Mouse (Mus musculus): Measurements from ENCODE around the gene Adk. TPM values are rescaled to one million over a fixed set of nuclear protein-coding genes. Genes with fewer than 3 reads are reported as not detected.

The Adk gene
- 257 and 273 TPM in 2 replicates for polyA plus RNA-seq (2016; fragmentation: Nextera tagmentation; extraction: Ambion mirVana)

DNA sequence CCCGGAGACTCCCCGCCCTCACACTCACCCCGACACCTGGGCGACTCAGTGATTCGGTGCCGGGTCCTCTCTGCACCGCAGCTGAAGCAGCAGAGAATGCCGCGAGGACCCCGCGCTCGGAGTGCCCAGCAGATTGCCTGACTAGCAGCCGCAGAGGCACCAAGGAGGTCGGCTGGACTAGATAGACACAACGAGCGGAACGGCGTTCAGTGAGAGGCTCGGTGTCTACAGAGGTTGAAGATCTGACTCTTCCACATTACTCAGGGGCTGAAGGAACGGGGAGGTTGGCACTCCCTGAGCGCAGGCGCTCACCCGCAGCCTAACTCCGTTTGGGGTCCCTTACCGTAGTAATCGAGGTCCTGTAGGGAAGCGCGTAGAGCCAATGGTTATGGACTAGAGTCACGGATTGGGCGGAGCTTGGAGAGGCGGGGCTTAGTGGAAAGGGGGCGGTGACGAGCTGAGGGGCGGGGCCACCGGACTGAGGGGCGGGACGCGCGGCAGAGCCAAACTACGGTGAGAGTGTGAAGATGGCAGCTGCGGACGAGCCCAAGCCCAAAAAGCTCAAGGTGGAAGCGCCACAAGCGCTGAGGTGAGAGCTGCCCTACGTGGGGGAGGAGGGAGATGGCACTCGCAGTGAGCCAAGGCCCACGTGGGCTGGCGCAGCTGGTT is at the start of gene Adk, which contains the start of gene Ap3m1:
Gene Adk, plus strand, starts transcription at position 463 of the 669 bp plus-strand sequence.
Gene Ap3m1, minus strand, starts transcription at position 397 of the 669 bp plus-strand sequence.
- H3K4me1 ChIP-seq (replicated peaks), result peaks cover 19% of the 10 kb centered on the region
- peak within 1 kb of the TSS; percentile 81 for H3K9ac ChIP-seq
- peak within 1 kb of the TSS; percentile 76 for H3K4me2 ChIP-seq
- H3K27ac ChIP-seq (ENCODE audit: poor library complexity, severe bottlenecking), result peak within 1 kb of the TSS; percentile 83
- under 1% methylated on average over 48 of the region's 48 CpGs for WGBS
- H3K27me3 ChIP-seq (replicated peaks), result no peaks in the 10 kb centered on the region
- peak within 1 kb of the TSS; percentile 82 for H3K4me3 ChIP-seq
- no peaks in the 10 kb centered on the region for H3K9me3 ChIP-seq (replicated peaks)
- ATAC-seq (ENCODE audit: insufficient number of reproducible peaks, low FRiP score), result peak; percentile 97
- peaks cover 5% of the 10 kb centered on the region; the same call in 1 of the 2 replicates for H3K36me3 ChIP-seq

DNA sequence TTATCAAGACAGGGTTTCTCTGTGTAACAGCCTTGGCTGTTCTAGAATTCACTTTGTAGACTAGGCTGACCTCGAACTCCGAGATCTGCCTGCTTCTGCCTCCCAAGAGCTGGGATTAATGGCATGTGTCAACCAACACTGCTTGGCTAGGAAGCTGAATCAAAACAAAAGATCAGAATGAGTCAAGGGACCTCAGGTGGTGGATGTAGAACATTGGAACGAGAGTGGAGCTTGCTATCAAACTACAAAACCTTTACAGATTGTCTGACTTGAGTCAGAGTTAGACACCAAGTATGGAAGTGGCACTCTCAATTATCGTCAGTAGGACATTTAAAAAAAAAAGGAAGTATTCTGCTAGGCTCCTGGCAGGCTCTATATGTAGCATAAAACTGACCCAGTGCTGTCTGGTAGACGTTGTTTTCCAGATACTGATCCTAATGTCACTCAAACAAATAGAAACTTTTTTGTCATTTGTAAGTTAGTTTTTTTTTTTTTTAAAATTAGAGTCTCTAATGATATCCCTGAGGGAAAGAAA is 38.5 kb upstream of the Adk start:
- Histone ChIP-seq H3K9me3 (replicated peaks) (no peaks in the 10 kb centered on the region), H3K27me3 (replicated peaks) (no peaks in the 10 kb centered on the region), H3K36me3 (peaks cover 76% of the 10 kb centered on the region), H3K4me1 (replicated peaks) (no peaks in the 10 kb centered on the region), H3K4me2 (no peak overlapping the region), H3K4me3 (no peak overlapping the region), H3K27ac (ENCODE audit: poor library complexity, severe bottlenecking) (no peak overlapping the region), H3K9ac (no peak overlapping the region)
- WGBS, result 80% methylated on average over 5 of the region's 5 CpGs
- ATAC-seq (ENCODE audit: insufficient number of reproducible peaks, low FRiP score), result no peak

DNA sequence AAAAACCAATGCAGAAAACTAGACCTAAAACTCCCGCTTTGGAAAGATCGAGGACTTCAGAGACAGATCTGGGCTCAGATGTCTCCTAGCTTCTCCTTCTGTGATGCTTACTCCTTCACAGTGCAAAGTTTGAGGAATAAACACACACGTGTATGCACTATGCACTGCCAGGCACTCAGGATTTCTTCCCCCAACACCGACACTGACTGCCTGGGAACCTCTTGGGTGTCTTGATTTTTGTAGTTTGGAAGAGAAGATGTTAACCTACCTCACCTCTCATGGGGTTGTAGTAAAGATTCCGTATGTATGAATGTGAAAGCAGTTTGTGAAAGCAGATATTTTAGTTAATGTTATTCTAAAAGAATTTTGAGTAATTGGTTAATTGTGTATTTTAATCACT is 34.5 kb upstream of the Adk start:
- ATAC-seq (ENCODE audit: insufficient number of reproducible peaks, low FRiP score), result no peak
- H3K27ac ChIP-seq (ENCODE audit: poor library complexity, severe bottlenecking), result no peak overlapping the region
- H3K4me2 ChIP-seq, result no peak overlapping the region
- H3K9me3 ChIP-seq (replicated peaks), result no peaks in the 10 kb centered on the region
- H3K9ac ChIP-seq, result no peak overlapping the region
- WGBS, result 86% methylated on average over 5 of the region's 5 CpGs
- no peaks in the 10 kb centered on the region for H3K27me3 ChIP-seq (replicated peaks)
- peaks cover 83% of the 10 kb centered on the region for H3K36me3 ChIP-seq
- H3K4me3 ChIP-seq, result no peak overlapping the region
- no peaks in the 10 kb centered on the region; the same call in 1 of the 2 replicates for H3K4me1 ChIP-seq (replicated peaks)

DNA sequence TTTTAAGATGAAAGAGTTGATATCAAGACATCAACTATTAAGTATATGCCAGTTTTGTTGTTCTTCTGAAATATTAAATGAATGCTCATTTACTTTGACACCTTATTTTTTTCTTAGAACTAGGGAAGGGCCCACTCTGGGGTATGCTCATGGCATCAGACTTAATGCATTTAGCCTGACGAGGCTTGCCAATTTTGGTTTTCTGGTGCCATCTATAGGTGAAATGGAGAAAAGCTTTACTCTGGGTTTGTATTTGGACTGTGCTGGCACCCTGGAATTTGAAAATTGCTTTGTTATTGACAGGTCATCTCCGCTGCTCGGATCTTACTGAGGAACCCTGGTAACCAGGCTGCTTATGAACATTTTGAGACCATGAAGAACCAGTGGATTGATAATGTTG is 33.4 kb upstream of the Adk start:
- no peaks in the 10 kb centered on the region for H3K9me3 ChIP-seq (replicated peaks)
- no peaks in the 10 kb centered on the region; the same call in 1 of the 2 replicates for H3K4me1 ChIP-seq (replicated peaks)
- no peak overlapping the region for H3K4me2 ChIP-seq
- ATAC-seq (ENCODE audit: insufficient number of reproducible peaks, low FRiP score), result 0 out of 2 replicates have a peak, but pooled peaks have one; percentile 36
- H3K27ac ChIP-seq (ENCODE audit: poor library complexity, severe bottlenecking), result no peak overlapping the region
- H3K27me3 ChIP-seq (replicated peaks), result no peaks in the 10 kb centered on the region
- H3K36me3 ChIP-seq, result peaks cover 81% of the 10 kb centered on the region
- 53% methylated on average over 3 of the region's 3 CpGs for WGBS
- no peak overlapping the region for H3K4me3 ChIP-seq
- H3K9ac ChIP-seq, result no peak overlapping the region

DNA sequence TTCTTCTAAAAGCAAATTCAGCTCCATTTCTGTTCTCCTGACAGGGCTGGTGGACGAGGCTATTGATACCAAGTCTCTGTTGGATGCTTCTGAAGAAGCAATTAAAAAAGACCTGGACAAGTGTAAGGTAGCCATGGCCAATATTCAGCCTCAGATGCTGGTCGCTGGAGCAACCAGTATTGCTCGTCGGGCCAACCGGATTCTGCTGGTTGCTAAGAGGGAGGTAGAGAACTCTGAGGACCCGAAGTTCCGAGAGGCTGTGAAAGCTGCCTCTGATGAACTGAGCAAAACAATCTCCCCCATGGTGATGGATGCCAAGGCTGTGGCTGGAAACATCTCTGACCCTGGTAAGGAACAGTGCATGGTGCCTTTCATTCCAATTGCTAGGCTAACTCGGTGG is 31.9 kb upstream of the Adk start:
- H3K27me3 ChIP-seq (replicated peaks), result no peaks in the 10 kb centered on the region

DNA sequence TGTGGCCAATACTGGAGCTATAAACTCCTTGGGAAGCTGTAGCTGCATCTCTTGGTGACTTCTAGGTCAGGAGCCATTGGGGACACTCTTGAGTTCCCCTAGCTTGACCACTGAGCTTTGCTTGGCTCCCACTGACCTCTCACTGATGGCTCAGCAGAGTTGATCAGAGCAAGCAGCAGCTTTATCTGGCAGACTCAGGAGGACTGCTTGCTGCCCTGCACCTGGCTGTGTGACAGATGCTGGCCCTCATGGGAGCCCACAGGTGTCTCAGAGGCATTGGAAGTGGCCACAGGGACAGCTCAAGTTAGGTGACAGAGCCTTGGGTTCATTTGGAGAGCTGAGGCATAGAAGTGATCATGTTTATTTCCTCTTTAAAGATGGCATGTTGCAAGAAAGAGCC is 24.8 kb upstream of the Adk start:
- Histone ChIP-seq H3K4me2 (no peak overlapping the region), H3K36me3 (peaks cover 87% of the 10 kb centered on the region), H3K4me3 (no peak overlapping the region), H3K9me3 (replicated peaks) (no peaks in the 10 kb centered on the region), H3K9ac (no peak overlapping the region), H3K27me3 (replicated peaks) (no peaks in the 10 kb centered on the region), H3K4me1 (replicated peaks) (peaks cover 16% of the 10 kb centered on the region), H3K27ac (ENCODE audit: poor library complexity, severe bottlenecking) (no peak overlapping the region)
- ATAC-seq (ENCODE audit: insufficient number of reproducible peaks, low FRiP score), result no peak

More for the DNA sequence above, 31.9 kb upstream of the Adk start:
- 90% methylated on average over 8 of the region's 8 CpGs for WGBS
- Histone ChIP-seq H3K4me1 (replicated peaks) (no peaks in the 10 kb centered on the region; the same call in 1 of the 2 replicates), H3K36me3 (peaks cover 85% of the 10 kb centered on the region), H3K4me3 (no peak overlapping the region), H3K9ac (no peak overlapping the region), H3K9me3 (replicated peaks) (no peaks in the 10 kb centered on the region), H3K27ac (ENCODE audit: poor library complexity, severe bottlenecking) (no peak overlapping the region), H3K4me2 (no peak overlapping the region)
- no peak for ATAC-seq (ENCODE audit: insufficient number of reproducible peaks, low FRiP score)

DNA sequence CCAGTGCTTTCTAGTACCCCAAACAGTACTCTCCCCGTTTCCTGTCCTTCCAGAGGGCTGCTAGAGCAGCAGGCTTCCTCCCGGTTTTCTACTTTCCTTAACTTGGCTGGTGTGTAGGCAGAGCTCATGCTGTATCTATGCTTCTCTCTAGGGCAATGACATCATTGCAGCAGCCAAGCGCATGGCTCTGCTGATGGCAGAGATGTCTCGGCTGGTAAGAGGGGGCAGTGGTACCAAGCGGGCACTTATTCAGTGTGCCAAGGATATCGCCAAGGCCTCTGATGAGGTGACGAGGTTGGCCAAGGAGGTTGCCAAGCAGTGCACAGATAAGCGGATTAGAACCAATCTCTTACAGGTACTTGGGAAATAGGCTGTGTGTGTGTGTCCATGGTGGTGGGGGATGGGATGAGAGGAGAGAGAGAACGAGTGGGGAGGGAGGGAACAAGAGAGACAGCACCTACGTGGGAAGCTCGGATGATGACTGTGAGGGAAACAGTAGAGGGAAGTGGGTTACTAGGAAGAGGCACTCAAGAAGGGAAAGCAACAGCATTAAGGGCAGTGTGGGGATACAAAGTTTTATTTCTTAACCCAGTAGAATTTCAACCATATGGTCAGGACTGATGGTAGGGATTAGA is 23.2 kb upstream of the Adk start:
- Histone ChIP-seq H3K27ac (ENCODE audit: poor library complexity, severe bottlenecking) (no peak overlapping the region), H3K9me3 (replicated peaks) (no peaks in the 10 kb centered on the region), H3K4me3 (no peak overlapping the region), H3K27me3 (replicated peaks) (no peaks in the 10 kb centered on the region), H3K4me1 (replicated peaks) (peaks cover 16% of the 10 kb centered on the region), H3K9ac (no peak overlapping the region), H3K4me2 (no peak overlapping the region), H3K36me3 (peaks cover 80% of the 10 kb centered on the region)
- WGBS, result 64% methylated on average over 11 of the region's 11 CpGs
- ATAC-seq (ENCODE audit: insufficient number of reproducible peaks, low FRiP score), result no peak

DNA sequence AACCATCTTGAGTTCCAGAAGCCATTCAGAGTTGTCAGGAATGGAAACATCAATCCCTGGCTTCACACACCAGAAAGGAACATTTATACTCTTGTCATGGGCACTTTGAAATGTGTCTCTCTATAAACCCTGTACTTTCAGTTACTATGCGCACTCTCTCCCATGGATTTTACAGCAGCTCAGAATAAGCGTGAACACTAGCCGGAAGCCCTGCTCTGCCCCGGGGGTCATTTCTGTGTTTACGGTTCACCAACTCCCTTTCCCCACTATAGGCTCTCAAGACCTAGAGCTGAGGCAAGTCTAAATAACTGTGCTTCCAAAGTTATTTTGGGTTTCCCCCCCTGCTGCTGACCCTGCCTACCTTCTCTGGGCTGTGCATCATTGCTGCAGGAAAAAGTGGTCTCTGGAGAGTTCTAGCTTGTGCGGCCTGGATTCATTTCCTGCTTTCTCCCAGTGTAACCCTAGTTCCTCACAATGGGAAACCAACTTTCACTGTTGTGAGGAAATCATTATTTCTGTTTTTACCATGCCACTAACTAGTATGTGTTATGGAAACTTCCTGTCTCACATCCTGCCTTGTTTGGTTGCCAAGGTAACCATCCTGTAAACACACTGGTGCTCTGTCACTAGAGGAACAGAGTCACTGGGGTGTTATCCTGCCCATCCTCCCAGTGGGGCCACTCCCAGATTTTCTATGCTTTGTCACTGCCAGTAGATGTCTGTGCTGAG is 20.4 kb upstream of the Adk start:
- H3K27ac ChIP-seq (ENCODE audit: poor library complexity, severe bottlenecking), result peak overlapping the region; percentile 41
- peaks cover 74% of the 10 kb centered on the region for H3K36me3 ChIP-seq
- H3K4me1 ChIP-seq (replicated peaks), result peaks cover 16% of the 10 kb centered on the region
- 70% methylated on average over 6 of the region's 6 CpGs for WGBS
- no peaks in the 10 kb centered on the region for H3K27me3 ChIP-seq (replicated peaks)
- H3K9ac ChIP-seq, result no peak overlapping the region
- no peaks in the 10 kb centered on the region for H3K9me3 ChIP-seq (replicated peaks)
- no peak overlapping the region for H3K4me3 ChIP-seq
- peak; percentile 74 for ATAC-seq (ENCODE audit: insufficient number of reproducible peaks, low FRiP score)
- no peak overlapping the region for H3K4me2 ChIP-seq

DNA sequence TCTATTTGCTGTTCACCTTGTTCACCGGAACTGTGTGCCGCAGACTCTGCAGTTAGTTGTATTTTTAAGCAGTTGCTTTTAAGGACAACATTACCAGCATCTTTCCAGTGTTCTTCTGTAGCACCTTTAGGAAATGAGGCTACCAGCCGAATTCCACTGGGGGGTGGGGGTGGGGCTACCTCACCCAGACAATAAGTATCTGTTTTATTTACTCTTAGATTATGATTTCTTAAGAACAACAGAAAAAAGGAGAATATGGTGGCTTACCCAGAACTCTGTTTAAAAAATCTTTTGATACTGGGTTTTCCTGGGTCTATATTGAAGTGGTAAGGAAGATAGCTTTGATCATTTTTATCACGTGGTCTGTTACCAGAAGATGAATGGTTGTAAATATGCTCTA is 18.1 kb upstream of the Adk start:
- Histone ChIP-seq H3K9me3 (replicated peaks) (no peaks in the 10 kb centered on the region), H3K4me1 (replicated peaks) (peaks cover 8% of the 10 kb centered on the region), H3K4me3 (no peak overlapping the region), H3K4me2 (no peak overlapping the region), H3K27ac (ENCODE audit: poor library complexity, severe bottlenecking) (no peak overlapping the region), H3K9ac (no peak overlapping the region), H3K27me3 (replicated peaks) (no peaks in the 10 kb centered on the region), H3K36me3 (peaks cover 72% of the 10 kb centered on the region)
- ATAC-seq (ENCODE audit: insufficient number of reproducible peaks, low FRiP score), result no peak
- 89% methylated on average over 4 of the region's 4 CpGs for WGBS

DNA sequence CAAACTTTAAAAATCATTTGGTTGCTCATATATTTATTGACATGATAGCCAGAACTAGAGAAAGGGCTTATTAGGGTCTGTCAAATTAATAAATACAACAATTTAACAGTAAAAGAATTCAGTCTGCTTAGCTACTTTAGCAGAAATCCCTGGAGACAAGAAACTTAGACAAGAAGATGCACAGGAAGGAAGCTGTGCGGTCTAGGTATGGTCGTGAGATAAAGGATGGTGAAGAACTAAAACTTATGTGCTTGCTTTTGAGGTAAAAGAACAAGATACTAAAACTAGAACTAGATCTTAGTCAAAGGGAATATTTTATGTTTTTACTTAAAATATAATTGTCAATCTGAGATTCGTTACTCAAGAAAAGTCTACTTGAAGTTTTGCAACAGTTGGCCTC is 17.6 kb upstream of the Adk start:
- H3K4me2 ChIP-seq, result no peak overlapping the region
- H3K9ac ChIP-seq, result no peak overlapping the region
- no peak overlapping the region for H3K27ac ChIP-seq (ENCODE audit: poor library complexity, severe bottlenecking)
- H3K9me3 ChIP-seq (replicated peaks), result no peaks in the 10 kb centered on the region
- H3K4me1 ChIP-seq (replicated peaks), result peaks cover 13% of the 10 kb centered on the region
- ATAC-seq (ENCODE audit: insufficient number of reproducible peaks, low FRiP score), result no peak
- WGBS, result 85% methylated on average over 3 of the region's 3 CpGs
- no peaks in the 10 kb centered on the region for H3K27me3 ChIP-seq (replicated peaks)
- no peak overlapping the region for H3K4me3 ChIP-seq
- H3K36me3 ChIP-seq, result peaks cover 72% of the 10 kb centered on the region

DNA sequence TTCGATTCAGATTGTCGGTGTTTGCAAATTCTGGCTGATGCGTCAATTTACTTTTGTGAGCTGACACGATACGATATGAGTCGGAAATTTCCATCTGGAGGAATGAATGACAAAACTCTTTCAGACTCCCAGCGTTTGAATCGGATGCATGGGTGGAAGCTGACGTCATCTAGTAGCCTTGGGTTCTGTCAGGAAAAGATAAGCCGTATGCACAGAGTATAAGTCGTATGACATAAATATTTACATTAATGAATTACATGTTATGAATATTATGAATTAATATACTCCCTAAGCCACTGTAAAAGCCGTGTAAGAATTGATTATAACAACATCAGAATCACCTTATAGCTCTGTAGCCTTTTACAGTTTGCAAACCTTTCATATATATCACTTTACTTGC is 13.3 kb upstream of the Adk start:
- Histone ChIP-seq H3K4me2 (no peak overlapping the region), H3K9ac (no peak overlapping the region), H3K36me3 (peaks cover 43% of the 10 kb centered on the region), H3K9me3 (replicated peaks) (no peaks in the 10 kb centered on the region), H3K27ac (ENCODE audit: poor library complexity, severe bottlenecking) (no peak overlapping the region), H3K4me3 (no peak overlapping the region), H3K27me3 (replicated peaks) (no peaks in the 10 kb centered on the region), H3K4me1 (replicated peaks) (peaks cover 11% of the 10 kb centered on the region; the same call in 1 of the 2 replicates)
- 68% methylated on average over 12 of the region's 12 CpGs for WGBS
- ATAC-seq (ENCODE audit: insufficient number of reproducible peaks, low FRiP score), result no peak

All from heart, embryonic 12.5 days (tissue).